Comparison of ENCODE assay signal across 22 mouse cellular contexts in genomic region chr2:5398043-5398442, GRCm38 (mm10).
DNase-seq lines count a peak whose midpoint lies in the region; ATAC-seq lines count a peak whose summit lies in the region.
"Had no signal": no experiment of that assay in that cellular context is flagged by ENCODE, and none has a peak within 500 bp of the region (broad histone marks: within the 10 kb centered on the region; RNA-seq: fewer than 3 reads in every experiment).

No protein-coding gene starts in this region.

- no peaks in the 10 kb centered on the region for H3K36me3 ChIP-seq in midbrain, embryonic 14.5 days (ENCODE audit: control insufficient read depth, insufficient read depth, low read length)
- no peaks in the 10 kb centered on the region for H3K36me3 ChIP-seq in midbrain, embryonic 10.5 days
- H3K36me3 ChIP-seq in forebrain, embryonic 11.5 days (ENCODE audit: control insufficient read depth, insufficient read depth, low read length): no peaks in the 10 kb centered on the region
- H3K36me3 ChIP-seq in forebrain, embryonic 16.5 days (ENCODE audit: control insufficient read depth, insufficient read depth): no peaks in the 10 kb centered on the region
- H3K36me3 ChIP-seq in neural tube, embryonic 15.5 days: no peaks in the 10 kb centered on the region
- H3K36me3 ChIP-seq in liver, embryonic 12.5 days: no peaks in the 10 kb centered on the region
- H3K36me3 ChIP-seq: embryonic facial prominence, embryonic 15.5 days; heart, embryonic 13.5 days had no signal

- WGBS in midbrain, embryonic 14.5 days: 54% methylated on average over 6 of the region's 6 CpGs
- WGBS in midbrain, embryonic 10.5 days: 86% methylated on average over 6 of the region's 6 CpGs
- WGBS in forebrain, embryonic 11.5 days: 27% methylated on average over 6 of the region's 6 CpGs
- 8% methylated on average over 6 of the region's 6 CpGs for WGBS in forebrain, embryonic 16.5 days
- 32% methylated on average over 6 of the region's 6 CpGs for WGBS in neural tube, embryonic 15.5 days
- 73% methylated on average over 6 of the region's 6 CpGs for WGBS in liver, embryonic 12.5 days (ENCODE audit: insufficient replicate concordance)

- H3K4me1 ChIP-seq in midbrain, embryonic 14.5 days (ENCODE audit: control insufficient read depth, insufficient read depth, low read length): no peaks in the 10 kb centered on the region
- H3K4me1 ChIP-seq in midbrain, embryonic 10.5 days: no peaks in the 10 kb centered on the region
- 0 out of 2 replicates have a peak, but pooled peaks cover 3% of the 10 kb centered on the region for H3K4me1 ChIP-seq in forebrain, embryonic 11.5 days (replicated peaks; ENCODE audit: control insufficient read depth, insufficient read depth, low read length)
- peaks cover 13% of the 10 kb centered on the region for H3K4me1 ChIP-seq in forebrain, embryonic 16.5 days (replicated peaks; ENCODE audit: control insufficient read depth, insufficient read depth, low read length)
- peaks cover 19% of the 10 kb centered on the region for H3K4me1 ChIP-seq in neural tube, embryonic 15.5 days
- no peaks in the 10 kb centered on the region for H3K4me1 ChIP-seq in liver, embryonic 12.5 days
- H3K4me1 ChIP-seq: embryonic facial prominence, embryonic 15.5 days; heart, embryonic 13.5 days had no signal

- no peak for ATAC-seq in midbrain, embryonic 14.5 days (ENCODE audit: low FRiP score, low TSS enrichment)
- peak; percentile 79 for ATAC-seq in forebrain, embryonic 11.5 days (replicated peaks; ENCODE audit: low FRiP score)
- peak; percentile 83 for ATAC-seq in forebrain, embryonic 16.5 days
- ATAC-seq in neural tube, embryonic 15.5 days (ENCODE audit: low FRiP score): peak; percentile 60
- no peak for ATAC-seq in erythroblast, adult 5-6 weeks (replicated peaks; ENCODE audit: low FRiP score, poor library complexity, severe bottlenecking)
- ATAC-seq in CD4-positive, CD25-positive, alpha-beta regulatory T cell, adult 4 months: no peak
- ATAC-seq in liver, embryonic 12.5 days: no peak
- ATAC-seq: intestine, embryonic 16.5 days; Patski had no signal

- H3K9ac ChIP-seq in midbrain, embryonic 14.5 days (replicated peaks; ENCODE audit: low read length): no peak overlapping the region
- H3K9ac ChIP-seq in forebrain, embryonic 11.5 days (ENCODE audit: low read length): no peak overlapping the region
- H3K9ac ChIP-seq in forebrain, embryonic 16.5 days (replicated peaks; ENCODE audit: low read depth, low read length): no peak overlapping the region
- H3K9ac ChIP-seq in neural tube, embryonic 15.5 days (replicated peaks): no peak overlapping the region
- H3K9ac ChIP-seq in liver, embryonic 12.5 days: no peak overlapping the region
- H3K9ac ChIP-seq: embryonic facial prominence, embryonic 15.5 days; heart, embryonic 13.5 days; lung, embryonic 14.5 days had no signal

- H3K4me3 ChIP-seq in midbrain, embryonic 14.5 days (replicated peaks; ENCODE audit: low read depth, low read length): no peak overlapping the region
- no peak overlapping the region for H3K4me3 ChIP-seq in midbrain, embryonic 10.5 days
- no peak overlapping the region for H3K4me3 ChIP-seq in forebrain, embryonic 11.5 days (ENCODE audit: low read depth, low read length)
- H3K4me3 ChIP-seq in forebrain, embryonic 16.5 days (replicated peaks; ENCODE audit: low read length): no peak overlapping the region
- H3K4me3 ChIP-seq in neural tube, embryonic 15.5 days (replicated peaks): no peak overlapping the region
- no peak overlapping the region for H3K4me3 ChIP-seq in liver, embryonic 12.5 days
- H3K4me3 ChIP-seq: embryonic facial prominence, embryonic 15.5 days; heart, embryonic 13.5 days had no signal

- 0 out of 2 replicates have a peak overlapping the region, but pooled peaks have one; percentile 37 for H3K27ac ChIP-seq in midbrain, embryonic 14.5 days (replicated peaks; ENCODE audit: low read depth, low read length)
- H3K27ac ChIP-seq in midbrain, embryonic 10.5 days (replicated peaks): no peak overlapping the region
- peak overlapping the region; percentile 33; the same call in 1 of the 2 replicates for H3K27ac ChIP-seq in forebrain, embryonic 11.5 days (ENCODE audit: low read depth, low read length)
- H3K27ac ChIP-seq in forebrain, embryonic 16.5 days (ENCODE audit: low read length): peak overlapping the region; percentile 65; the same call in 1 of the 2 replicates
- peak overlapping the region; percentile 46 for H3K27ac ChIP-seq in neural tube, embryonic 15.5 days (replicated peaks)
- no peak overlapping the region for H3K27ac ChIP-seq in liver, embryonic 12.5 days
- H3K27ac ChIP-seq: embryonic facial prominence, embryonic 15.5 days; heart, embryonic 13.5 days had no signal

- H3K4me2 ChIP-seq in midbrain, embryonic 14.5 days (ENCODE audit: low read length): no peak overlapping the region
- no peak overlapping the region for H3K4me2 ChIP-seq in forebrain, embryonic 11.5 days (ENCODE audit: low read depth, low read length, severe bottlenecking)
- no peak overlapping the region for H3K4me2 ChIP-seq in forebrain, embryonic 16.5 days (ENCODE audit: low read length)
- H3K4me2 ChIP-seq in neural tube, embryonic 15.5 days: no peak overlapping the region
- H3K4me2 ChIP-seq in liver, embryonic 12.5 days: no peak overlapping the region
- H3K4me2 ChIP-seq: embryonic facial prominence, embryonic 15.5 days; heart, embryonic 13.5 days; liver, embryonic 11.5 days; lung, embryonic 14.5 days had no signal

- H3K27me3 ChIP-seq in midbrain, embryonic 14.5 days (ENCODE audit: control insufficient read depth, insufficient read depth, low read length): no peaks in the 10 kb centered on the region
- H3K27me3 ChIP-seq in midbrain, embryonic 10.5 days (ENCODE audit: low read depth, poor library complexity, severe bottlenecking): no peaks in the 10 kb centered on the region
- H3K27me3 ChIP-seq in forebrain, embryonic 11.5 days (ENCODE audit: control insufficient read depth, insufficient read depth, low read length): no peaks in the 10 kb centered on the region
- H3K27me3 ChIP-seq in forebrain, embryonic 16.5 days (replicated peaks; ENCODE audit: control insufficient read depth, insufficient read depth, low read length): no peaks in the 10 kb centered on the region
- no peaks in the 10 kb centered on the region for H3K27me3 ChIP-seq in neural tube, embryonic 15.5 days (replicated peaks)
- H3K27me3 ChIP-seq in liver, embryonic 12.5 days (replicated peaks): no peaks in the 10 kb centered on the region
- H3K27me3 ChIP-seq: embryonic facial prominence, embryonic 15.5 days; Patski had no signal

- DNase-seq in midbrain, embryonic 14.5 days: no peak
- no peak for DNase-seq in midbrain, embryonic 10.5 days (ENCODE audit: low spot score)
- no peak for DNase-seq in forebrain, embryonic 11.5 days (ENCODE audit: low spot score)
- DNase-seq: adrenal gland, adult 8-10 months; cerebellum, adult 11 months; cerebellum, postnatal 10 days; heart, adult 18-20 months; heart, postnatal 36 days; kidney, postnatal 36 days; lung, embryonic 14.5 days; lung, postnatal 4 days; thymus, adult 18-20 months had no signal

- H3K9me3 ChIP-seq in midbrain, embryonic 14.5 days (ENCODE audit: control insufficient read depth, low read length): no peaks in the 10 kb centered on the region
- no peaks in the 10 kb centered on the region for H3K9me3 ChIP-seq in midbrain, embryonic 10.5 days (replicated peaks)
- no peaks in the 10 kb centered on the region for H3K9me3 ChIP-seq in forebrain, embryonic 11.5 days (ENCODE audit: control insufficient read depth, low read length)
- no peaks in the 10 kb centered on the region for H3K9me3 ChIP-seq in forebrain, embryonic 16.5 days (ENCODE audit: control insufficient read depth, low read length)
- no peaks in the 10 kb centered on the region for H3K9me3 ChIP-seq in neural tube, embryonic 15.5 days (replicated peaks)
- no peaks in the 10 kb centered on the region for H3K9me3 ChIP-seq in liver, embryonic 12.5 days (replicated peaks)
- H3K9me3 ChIP-seq: embryonic facial prominence, embryonic 15.5 days; heart, embryonic 13.5 days had no signal

Comparison
In these comparisons a context has a peak if more than half of its experiments do, and no peak if none do; other contexts are left out.
1. H3K27ac ChIP-seq: peak in midbrain, embryonic 14.5 days (single experiment), forebrain, embryonic 11.5 days (single experiment), forebrain, embryonic 16.5 days (single experiment) and neural tube, embryonic 15.5 days (single experiment); none in midbrain, embryonic 10.5 days (single experiment) and liver, embryonic 12.5 days (single experiment).
2. ATAC-seq: peak in forebrain, embryonic 11.5 days (single experiment), forebrain, embryonic 16.5 days (single experiment) and neural tube, embryonic 15.5 days (single experiment); none in midbrain, embryonic 14.5 days (single experiment), erythroblast, adult 5-6 weeks (single experiment), CD4-positive, CD25-positive, alpha-beta regulatory T cell, adult 4 months (single experiment) and liver, embryonic 12.5 days (single experiment).